Mouse (Mus musculus): ENCODE measurements around the gene Gse1.

The Gse1 gene

DNA sequence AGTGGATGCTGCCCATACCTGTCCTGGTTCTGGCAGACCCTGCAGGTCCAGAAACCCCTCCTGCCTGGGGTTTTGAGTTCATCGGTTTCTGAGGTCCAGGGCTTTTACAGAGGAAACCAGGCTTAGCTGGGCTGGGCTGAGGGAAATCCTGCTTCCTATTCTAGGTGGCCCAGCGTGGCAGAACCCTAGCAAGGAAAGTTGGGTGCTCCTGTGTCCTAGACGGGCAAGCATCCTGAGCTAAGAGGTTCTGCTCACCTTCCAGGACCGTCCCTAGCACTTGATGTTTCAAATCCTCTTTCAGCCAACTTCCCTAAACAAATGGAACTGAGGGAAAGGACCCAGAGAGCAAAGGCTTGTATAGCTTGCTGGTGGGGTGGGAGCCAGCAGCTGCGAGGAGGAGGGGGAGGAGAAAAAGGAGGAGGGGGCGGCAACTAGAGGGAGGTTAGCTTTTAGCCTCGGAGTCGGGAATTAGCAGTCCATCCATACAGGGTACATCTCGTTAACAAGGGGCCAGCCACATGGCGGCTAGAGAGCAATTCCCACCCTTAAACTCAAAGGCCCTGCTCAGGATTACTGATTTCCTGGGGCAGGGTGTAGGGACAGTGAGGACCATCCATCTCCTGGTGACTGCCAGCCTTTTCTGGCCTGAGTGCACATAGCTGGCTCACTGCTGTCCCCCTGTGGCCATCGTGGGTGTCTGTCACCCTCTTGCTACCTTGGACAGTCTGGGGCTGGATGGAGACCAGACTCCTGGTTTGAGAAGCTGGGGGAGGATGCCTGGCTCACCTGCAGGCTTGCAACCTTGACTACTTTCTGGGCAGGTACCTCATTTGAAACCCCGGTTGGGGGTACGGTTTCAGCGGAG, 306.5 kb downstream of the Gse1 start:
- DNase-seq (ENCODE audit: low read depth, low spot score), result peak; percentile 96

DNA sequence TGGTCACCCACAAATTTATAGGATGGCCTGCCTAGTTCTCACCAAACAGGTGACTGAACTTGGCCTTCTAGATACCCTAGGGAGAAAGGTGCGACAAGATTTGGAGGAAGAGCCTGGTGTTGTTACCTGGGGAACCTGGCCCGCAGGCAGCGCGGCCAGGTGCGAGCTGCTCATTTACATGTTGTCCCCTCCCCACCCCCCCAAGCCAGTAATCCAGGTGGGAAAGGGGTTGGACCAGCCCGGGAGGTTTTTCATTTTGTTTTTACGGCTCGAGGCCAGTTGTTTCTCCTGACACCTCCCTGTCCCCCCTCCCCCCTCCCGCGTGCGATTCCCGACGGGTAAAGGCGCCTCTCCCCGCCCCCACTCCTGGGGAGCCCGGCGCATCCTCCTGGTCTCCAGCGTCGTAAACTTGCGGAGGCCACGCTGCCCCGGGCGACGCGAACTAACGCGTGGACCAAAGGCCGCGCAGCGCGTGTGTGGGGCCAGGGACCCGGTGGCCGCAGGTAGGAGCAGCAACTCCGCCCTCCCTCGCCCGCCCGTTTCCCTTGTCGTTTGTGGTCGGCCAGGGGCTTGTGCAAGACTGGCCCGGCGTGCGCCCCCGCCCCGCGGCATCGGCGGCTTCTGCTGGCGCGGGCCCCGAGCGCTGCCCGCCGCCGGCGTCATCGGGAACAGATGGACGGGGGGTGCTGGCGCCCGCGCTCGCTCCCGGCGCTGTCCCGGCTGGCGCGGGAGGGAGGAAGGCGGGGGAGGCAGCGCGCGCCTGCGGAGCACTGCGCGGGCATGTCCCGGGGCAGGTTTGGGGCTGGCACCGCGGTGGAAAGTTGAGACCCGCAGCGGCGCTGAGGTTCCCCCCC, 307.4 kb downstream of the Gse1 start:
- peak; percentile 91 for DNase-seq (ENCODE audit: low read depth, low spot score)

DNA sequence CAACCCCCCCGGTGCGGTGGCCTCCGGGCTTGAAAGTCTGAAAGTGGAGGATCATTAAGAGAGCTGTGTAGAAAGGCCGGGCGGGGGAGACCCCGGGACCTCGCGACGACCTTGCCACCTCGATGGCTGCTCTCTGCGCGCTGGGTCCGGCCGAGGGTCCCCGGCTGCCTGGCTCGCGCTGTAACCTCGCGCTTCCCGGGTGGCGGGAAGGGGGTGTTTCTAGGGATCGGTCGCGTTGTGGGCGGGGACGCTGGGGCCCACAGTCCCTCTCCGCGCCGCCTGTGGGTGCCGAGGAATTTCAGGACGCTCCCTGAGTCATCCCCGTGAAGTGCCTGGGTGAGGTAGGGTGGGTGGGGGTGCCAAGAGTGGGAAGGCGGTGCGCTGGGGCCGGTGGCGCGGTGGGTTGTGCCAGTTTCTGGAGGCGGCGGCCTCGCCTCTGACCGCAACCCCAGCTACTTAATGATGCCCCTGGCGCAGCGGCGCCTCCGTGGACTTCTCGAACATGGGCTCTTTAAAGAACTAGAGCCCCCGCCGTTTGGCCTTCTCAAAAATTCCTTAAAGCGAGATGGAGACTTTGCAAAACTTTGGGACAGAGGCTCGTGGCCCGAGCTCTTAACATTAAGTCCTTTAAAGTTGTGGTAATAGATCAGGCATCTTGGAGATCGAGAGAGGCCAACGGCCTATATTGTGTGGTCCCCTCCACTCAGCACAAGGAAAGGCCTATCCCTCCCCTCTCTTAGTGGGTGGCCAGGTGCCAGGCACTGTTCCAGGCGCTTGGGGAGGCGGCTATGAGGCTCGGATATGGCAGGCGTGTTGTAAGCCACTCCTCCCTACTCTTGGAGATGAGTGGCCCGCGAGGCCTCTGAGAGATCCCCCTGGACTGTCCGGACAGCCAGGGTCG, 308.3 kb downstream of the Gse1 start:
- DNase-seq (ENCODE audit: low read depth, low spot score), result peak; percentile 83

DNA sequence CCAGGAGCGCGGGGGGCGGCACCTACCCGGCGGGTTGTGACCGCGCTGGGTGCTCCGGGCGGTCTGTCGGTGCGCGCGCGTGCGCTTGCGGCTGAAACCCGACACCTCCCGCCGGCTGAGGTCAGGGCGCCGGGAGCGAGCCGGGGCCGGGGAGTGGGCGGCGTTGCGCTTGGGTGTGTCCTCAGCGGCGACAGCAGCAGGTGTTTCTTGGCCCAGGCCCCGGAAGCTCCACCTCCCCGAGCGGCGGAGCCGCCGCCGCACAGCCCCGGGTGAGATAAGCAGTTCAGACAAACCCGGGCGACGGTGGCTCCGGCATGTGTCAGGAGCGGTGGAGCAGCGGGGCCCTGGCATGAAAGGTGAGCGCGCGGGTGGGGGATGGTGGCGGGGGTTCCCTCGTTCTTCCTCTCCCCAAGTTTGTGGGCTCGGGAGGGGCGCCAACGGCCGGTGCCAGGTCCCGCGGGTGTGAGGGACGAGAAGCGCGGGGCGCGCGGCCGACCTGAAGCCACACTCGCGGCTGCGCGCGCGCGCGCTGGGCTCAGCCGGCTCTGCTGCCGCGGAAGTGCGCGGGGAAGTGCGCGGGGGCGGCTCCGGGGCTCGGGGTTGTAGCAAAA, 309.1 kb downstream of the Gse1 start:
- peak; percentile 89 for DNase-seq (ENCODE audit: low read depth, low spot score)

DNA sequence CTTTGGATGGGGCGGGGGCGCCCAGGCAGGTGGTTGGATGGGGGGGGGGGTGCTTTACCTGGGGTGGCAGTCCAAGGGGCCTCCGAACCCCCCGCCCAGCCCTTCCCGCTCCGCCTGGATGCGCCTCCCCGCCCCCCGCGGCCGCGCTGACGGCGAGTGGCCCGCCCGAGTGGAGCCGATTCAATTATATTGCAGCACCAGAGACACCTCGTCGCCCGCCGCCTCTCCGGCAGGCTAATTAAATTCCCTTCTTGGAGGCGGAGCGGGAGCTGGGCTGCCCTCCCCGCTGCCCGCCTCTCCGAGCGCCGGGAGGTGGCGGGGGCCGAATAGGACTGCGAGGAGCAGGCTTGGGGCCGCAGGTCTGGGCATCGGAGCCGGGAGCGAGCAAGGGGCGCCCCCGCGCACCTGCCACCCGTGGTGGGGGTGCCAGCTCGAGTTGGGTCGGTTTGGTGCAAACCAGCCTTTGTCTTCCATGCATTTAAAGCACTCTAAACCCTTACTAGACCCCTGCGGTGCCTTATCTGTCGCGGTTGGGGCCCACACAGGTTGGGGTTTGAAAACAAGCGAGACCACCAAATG, 309.7 kb downstream of the Gse1 start:
- DNase-seq (ENCODE audit: low read depth, low spot score), result peak; percentile 91

DNA sequence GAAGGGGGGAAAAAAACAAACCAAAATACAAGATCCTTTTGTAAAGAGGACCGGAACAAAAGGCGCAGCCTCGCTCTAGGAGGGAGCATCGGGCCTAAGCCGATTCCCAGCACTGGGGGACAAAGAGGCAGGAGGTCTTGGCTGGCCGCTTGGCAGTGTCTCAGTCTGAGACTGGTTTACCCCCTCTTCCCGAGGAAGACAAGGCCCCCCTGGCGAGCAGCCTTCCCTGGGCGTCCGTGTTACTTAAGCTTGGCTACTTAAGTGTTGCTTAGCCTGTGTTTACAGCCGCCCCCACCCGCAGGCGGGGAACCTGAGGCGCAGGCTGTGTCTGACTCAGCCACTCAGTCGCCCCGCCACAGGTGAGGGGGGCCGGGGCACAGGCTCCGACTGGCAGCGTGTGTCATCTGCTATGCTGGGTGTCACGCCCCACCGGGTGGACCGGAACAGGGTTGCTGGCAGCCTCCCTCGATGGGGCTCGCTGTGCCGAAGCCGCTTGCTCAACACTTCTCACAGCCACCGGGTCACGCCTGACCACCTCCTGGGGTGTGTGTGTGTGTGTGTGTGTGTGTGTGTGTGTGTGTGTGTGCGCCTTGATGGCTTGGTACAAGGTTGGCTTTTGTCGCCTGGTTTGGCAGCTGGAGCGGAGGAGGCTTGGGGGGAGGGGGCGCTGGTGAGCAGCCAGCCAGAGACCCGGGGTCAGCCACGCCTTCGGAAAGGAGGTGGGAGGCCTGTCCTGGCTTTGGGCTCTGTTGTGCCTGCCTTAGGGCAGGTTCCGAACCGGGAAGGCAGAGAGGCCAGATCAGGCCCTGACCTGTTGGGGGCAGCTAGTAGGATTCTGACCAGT, 310.4 kb downstream of the Gse1 start:
- peak; percentile 87 for DNase-seq (ENCODE audit: low read depth, low spot score)

DNA sequence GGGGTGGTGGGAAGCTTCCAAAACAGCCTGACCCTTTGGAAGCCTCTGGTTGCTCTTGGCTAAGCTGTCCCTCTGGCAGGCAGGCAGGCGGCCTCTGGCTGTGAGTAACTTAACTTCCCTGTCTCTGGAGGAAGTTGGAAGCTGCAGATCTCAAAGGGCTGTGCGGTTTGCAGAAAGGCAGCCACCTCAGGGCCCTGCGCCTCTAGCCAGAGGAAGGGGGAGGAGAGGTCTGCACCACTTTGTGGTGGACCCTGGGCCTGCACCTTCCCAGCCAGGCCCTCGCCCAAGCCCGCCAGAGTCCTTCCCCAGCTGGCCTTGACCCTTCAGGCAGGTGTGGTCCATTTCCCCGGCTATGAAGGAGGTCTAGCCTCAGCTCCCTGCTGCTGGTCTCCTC, 311.1 kb downstream of the Gse1 start:
- peak; percentile 62 for DNase-seq (ENCODE audit: low read depth, low spot score)

DNA sequence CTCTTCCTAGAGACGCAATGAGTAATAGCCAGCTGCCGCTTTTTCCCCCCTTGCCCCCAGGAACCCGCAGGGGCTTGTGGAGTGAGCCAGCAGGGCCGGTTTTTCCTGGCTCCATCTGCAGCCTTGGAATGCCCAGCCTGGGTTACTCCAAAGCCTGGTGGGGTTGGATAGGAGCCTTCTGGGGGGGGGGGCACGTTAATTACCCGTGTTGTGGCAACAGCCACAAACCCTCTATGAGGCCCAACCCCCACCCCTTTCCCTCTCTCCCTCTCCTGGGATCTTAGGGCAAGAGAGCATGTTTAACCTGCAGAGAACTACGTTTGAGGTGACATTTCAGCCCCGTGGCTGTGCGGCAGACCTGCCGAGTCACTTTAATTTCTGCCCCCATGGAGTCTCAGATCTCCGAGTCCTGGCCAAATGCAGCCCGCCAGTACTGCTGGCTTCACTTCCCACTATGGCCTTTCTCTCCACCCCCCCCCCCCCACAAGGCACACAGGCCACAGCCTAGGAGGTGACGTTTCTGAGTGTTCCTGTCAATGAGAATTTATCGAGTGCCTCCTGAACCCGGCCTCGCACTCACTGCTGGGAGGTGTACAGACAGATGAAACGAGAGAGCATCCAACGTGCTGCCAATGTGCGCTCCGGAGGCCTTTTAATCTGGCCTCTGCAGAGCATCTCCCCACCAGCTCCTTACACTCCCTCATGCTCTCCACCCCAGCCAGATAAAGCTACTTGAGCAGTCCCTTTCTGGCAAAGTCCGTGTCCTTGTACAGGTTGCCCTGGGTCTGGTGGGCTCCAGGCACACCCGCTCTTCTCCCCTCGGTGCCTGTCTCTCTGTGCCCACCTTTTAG, 311.7 kb downstream of the Gse1 start:
- peak; percentile 60 for DNase-seq (ENCODE audit: low read depth, low spot score)

DNA sequence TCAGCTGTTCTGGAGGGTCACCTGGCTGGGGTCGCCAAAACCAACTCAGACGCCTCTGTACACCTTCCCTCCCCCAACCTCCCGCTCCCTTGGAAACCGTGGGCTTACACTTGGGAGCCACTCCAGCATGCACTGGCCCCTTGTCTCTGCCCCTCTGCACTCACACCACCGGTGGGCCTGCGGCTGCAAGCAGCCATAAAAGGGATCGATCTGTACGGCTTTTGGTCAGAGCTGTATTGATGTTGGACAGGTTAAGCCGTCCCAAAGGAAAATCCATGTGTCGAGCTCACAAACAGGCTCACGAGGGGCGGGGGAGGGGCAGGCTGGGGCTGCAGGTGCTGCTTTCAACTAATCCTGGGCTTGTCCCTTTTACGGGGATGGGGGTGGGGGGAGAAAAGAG, 314.7 kb downstream of the Gse1 start:
- no peak for DNase-seq (ENCODE audit: low read depth, low spot score)

DNA sequence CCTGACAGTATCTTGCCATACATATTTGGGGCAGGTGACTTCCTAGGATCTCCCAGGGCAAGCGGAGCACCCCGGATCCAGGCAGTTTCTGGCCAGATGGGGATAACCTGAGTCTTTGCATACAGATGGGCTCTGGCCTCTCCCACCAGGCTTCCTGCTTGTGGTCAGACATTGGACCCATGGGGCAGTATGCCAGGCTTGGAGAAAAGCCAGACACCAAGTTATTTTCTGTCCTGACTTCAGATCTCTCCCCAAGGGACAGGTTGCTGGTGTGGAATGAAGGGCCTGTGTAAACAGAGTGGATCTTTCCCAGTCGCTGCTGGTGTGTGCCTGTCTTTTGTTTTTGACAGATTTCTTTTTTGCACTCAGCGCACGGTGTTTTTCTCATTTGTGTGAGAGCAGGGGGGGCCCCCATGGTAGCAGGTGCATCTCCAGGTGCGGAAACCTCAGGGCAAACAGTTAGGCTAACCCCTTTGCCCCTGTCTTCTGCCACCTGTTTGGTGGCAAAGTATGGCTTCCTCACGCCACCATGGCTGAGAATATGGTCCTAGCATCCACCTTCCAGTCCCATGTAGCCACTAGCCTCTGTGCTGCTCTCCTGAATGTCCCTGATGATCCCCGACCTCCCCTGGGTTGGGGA, 315.3 kb downstream of the Gse1 start:
- peak; percentile 50 for DNase-seq (ENCODE audit: low read depth, low spot score)

DNA sequence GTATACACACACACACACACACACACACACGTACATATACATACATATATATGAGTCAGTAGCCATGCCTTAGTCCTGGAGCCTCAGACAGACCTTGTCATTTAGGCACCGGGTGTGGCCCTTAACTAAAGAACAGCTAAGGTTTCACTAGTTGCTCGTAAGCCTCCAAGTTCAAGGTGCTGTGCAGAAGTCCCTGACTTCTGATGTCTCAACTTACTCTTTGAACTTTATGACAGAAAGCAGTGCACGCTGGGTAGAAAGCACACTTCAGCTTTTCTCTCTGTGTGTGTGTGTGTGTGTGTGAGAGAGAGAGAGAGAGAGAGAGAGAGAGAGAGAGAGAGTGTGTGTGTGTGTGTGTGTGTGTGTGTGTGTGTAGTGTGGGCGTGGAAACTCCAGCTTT, 315.9 kb downstream of the Gse1 start:
- no peak for DNase-seq (ENCODE audit: low read depth, low spot score)

DNA sequence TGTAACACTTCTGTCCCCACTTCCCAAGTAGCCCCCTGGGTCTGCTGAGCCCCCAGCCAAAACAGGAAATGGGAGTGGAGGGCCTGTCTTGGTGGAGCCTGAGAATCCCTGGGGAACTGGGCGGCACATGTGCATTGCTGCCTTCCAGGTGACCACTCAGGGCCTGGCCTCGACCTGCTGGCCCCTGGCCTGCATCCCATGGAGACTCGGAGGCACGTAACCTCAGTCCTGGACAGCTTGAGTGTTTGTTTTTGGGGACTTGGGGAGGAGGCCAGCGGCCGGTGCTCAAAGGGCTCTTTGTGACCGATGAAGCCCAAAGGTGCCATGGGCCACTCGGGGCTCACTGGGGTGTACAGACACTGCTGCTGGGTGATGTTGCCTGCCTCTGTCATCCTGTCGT, 319.3 kb downstream of the Gse1 start:
- DNase-seq (ENCODE audit: low read depth, low spot score), result no peak

DNA sequence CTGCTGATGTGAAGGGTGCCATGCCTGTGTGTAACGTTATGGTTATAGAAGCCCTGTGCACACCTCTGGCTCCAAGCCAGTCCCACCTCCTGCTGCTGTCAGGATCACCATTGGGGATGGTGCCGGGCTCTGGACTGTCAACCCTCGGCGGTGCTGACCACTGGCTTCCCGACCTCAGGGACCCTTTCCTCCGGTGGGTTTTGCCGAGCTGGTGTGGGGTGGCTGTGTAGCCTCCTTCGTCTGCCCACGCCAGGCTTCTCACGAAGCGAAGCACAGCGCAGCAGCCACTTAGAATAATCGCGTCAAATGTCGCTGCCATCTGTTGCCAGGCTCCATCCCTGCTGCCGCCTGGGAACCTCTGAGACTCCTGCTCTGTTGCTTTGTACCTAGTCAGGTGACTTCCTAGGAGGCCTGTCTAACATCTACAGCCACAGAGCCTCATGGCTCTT, 320.1 kb downstream of the Gse1 start:
- DNase-seq (ENCODE audit: low read depth, low spot score), result peak; percentile 93

DNA sequence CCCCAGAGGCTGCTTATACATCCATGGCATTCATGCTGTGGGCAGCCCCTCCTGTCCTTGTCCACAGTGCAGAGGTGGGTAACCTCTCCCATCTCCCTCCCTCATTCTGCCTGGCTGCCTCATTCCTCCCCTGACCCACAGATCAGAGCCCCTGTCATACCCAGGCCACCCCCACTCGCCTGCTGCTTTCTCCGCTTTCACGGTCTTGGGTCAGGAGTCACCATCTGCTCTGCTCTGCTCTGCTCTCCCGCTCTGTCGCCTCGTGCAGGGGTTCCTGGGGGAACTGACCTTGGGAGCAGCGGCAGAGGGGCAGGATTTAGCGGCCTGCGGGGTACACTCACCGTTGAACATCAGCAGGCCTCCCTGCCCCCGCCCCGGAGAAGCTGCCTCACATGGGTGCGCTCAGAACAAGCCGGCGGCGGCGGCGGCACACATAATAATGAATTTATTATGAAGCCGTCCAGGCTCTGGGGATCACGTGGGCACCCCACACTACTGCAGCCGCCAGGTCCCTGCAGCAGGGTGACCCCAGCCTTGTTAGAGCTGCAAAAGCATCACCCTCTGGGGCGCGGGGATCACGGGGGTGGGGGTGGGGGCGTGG, 321.2 kb downstream of the Gse1 start:
- peak; percentile 76 for DNase-seq (ENCODE audit: low read depth, low spot score)

DNA sequence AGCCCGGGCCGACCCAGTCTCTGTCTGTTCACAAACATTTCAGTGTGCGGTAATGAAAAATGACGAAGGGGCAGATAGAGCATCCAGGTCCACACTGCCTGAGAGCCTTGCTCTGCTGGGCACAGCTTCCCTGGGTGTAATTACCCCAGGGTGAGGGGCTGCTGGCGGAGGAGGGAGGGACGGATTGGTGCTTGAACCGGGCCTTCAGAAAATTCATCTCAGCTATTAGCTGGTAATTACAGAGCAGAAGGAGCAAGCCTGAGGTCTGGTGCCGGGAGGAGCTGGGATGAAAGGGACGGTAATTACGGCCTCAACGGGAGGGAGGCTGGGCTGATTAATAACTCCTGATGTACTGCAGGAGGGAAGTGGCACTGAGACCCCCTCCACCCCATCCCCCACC, 321.7 kb downstream of the Gse1 start:
- peak; percentile 54 for DNase-seq (ENCODE audit: low read depth, low spot score)

DNA sequence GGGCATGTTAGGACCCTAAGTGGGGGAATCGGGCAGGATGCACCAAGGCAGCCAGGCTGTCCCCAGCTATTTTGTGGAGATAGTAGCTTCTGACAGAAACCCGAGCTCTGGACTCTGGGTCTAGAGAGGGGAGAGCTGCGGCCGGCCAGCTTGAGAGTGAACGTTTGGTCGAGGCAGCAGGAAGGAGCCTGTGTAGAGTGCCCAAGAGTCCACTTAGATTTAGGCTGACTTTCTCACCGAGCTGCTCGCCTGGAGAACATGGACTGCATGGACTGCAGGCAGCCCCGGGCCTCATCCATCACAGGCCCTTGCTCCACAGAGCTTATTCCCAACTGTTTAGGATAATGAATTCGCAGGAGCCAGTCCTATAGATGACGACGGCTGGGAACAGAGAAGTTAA, 322.2 kb downstream of the Gse1 start:
- no peak for DNase-seq (ENCODE audit: low read depth, low spot score)

DNA sequence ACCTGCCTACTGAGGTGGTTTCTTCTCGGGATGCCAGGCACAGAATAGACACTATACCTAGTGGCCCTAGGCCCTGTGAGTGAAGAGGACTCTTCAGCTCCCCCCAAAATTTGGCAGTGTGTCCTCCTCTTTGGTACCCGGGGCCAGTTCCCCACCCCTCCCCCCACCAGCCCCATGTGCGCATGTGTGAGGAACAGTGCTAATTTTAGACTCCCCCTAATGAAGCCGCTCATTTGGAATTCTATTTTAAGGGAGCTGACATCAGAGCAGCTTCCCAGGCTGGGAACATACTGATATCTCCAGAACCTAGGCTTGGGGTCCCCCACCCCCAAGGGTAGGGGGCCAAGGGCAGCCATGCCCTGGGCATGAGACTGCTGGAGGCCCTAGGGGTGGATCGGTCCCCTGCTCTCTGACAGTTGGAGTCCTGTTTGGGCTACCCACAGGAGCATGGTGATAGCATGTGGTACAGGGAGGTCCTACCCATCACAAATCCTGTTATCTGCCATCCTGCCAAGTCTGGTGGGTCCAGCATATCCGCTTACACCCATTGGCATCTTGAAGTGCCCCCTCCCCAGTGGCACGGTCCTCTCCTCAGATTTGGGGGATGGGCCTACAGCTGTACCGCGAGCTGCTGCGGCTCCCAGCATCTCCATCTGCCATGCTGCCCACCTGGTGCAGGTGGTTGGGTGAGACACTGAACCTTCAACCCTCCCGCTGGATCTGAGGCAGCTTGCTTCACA, 322.9 kb downstream of the Gse1 start:
- peak; percentile 92 for DNase-seq (ENCODE audit: low read depth, low spot score)

DNA sequence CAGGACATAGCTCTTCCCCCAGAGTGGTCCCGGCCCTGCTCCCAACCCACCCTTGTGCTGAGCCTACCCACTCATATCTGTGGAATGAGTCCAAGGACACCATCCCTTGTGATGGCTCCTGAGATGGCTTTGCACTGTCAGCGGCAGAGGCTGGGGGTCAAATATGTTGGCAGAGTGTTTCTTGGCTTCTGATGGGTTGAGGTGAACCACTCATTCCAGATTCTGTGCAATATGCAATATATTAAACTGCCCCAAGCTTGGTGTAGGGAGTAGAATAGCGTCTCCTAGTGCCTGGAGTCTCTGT, 323.4 kb downstream of the Gse1 start:
- DNase-seq (ENCODE audit: low read depth, low spot score), result no peak
